Mouse (Mus musculus) right cerebral cortex, postnatal 25 days (tissue): ENCODE measurements at regions not wholly inside any gene's neighbourhood (a gene's known extent, or its start where the extent isn't known, plus 50 kb on each side); places are given as distances from the start of the nearest gene placed in this dataset.

Source experiments
- DNase-seq: peaks from one replicate; pipeline ENCODE4 v3.0.0; 2022

- DNase-seq: no peak
Observed at GRCm38 (mm10) chr2:6263565-6263964, 50.7 kb upstream of the Echdc3 start.

DNA sequence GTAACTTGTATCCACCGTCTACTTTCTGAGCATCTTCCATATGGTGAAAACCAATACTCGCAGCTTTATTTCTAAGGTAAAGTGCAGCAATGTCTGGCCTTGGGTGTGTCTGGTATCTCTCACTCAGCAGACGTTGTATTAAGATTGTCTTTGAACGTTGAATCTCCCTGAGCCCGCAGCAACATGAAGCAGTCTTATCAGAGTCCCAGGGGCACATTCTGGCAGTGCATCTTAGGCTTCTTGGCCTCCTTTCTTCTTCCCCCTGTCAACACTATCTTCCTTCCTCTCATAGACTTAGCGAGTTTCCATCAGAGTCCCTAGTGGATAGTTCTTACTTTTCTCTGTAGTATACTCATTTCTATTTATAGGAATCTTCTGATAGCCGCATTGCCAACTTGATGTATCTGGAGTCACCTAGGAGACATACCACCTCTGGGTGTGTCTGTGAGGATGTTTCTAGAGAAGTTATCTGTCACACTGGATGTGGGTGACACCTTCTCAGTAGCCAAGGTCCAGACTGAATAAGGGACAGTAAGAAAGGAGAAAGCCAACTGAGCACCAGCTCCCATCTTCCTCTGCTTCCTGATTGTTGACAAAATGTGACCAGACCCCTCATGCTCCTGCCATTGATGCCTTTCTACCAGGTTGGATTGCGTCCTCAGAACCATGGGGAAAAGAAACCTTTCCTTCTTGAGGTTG, 51.4 kb upstream of the Echdc3 start:
- no peak for DNase-seq

DNA sequence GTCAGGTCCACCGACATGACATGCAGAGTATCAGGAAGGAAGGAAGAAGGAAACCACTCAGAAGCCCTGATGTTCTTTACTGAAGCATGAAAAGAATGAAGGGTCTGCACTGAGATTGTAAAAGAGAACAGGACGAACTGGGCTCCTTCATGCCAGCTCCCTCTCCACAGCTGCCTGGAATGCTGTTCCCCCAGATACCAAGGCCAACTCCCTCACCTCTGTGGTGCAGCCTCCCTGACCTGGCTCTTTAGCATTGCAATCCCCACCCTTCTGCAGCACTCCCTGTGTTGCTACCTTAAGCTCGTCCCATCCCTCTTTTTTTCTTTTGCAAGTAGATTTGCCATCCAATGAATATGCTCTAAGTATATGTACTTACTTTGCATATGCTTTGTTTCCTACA, 52.3 kb upstream of the Echdc3 start:
- no peak for DNase-seq

GRCm38 (mm10) chr2:6267066-6267465, 54.2 kb upstream of the Echdc3 start:
- no peak for DNase-seq

GRCm38 (mm10) chr2:6267537-6267936, 54.7 kb upstream of the Echdc3 start:
- DNase-seq: peak; percentile 59

DNA sequence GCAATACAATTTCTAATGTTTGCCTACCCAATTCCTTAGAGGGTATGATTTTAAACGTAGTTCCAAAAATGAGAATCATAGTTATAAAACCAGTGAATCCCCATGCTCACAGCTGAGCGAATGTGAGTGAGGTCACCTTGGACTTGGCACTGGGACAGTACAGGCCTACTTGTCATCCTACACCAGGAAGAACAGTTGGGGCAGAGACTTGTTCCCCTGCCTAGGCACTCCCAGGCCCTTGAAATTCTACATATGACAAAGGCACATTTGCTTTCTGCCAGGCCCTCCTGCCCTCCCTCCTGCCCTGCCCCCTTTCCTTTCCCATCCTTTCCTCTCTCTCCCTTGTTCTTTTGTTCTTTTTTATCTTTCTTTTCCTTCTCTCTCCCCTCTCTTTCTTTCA, 50.0 kb upstream of the Usp6nl start:
- DNase-seq: no peak
